Mouse (Mus musculus): ENCODE data around the gene Slc39a11. TPM values are rescaled to one million over a fixed set of nuclear protein-coding genes. Genes with fewer than 3 reads are reported as not detected.

Slc39a11 gene
- polyA plus RNA-seq, 1 experiment from 2014 or later = 26.3 TPM

DNA sequence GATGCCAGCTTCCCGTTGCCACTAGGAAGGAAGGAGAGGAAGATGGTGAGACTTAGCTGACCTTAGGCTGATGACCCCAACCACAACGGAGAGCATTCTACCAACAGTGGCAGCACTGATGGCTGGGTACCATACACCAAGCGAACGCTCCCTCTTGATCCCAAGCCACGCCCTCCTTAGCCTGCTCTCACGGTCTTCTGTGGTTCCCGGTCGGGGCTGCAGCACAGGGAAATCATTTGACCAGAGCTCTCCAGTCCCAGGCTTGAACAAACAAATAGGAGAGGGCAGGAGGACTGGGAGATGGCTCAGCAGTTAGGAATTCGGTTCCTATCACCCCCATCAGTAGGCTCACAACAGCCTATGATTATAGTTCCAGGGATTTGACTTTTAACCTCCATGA lies 403.4 kb downstream of the Slc39a11 start:
- no peaks in the 10 kb centered on the region for H3K9me3 ChIP-seq
- no peaks in the 10 kb centered on the region for H3K27me3 ChIP-seq
- H3K9ac ChIP-seq = no peak overlapping the region
- no peaks in the 10 kb centered on the region for H3K36me3 ChIP-seq
- H3K4me2 ChIP-seq = no peak overlapping the region
- no peak overlapping the region for H3K4me3 ChIP-seq
- ATAC-seq (ENCODE audit: insufficient number of reproducible peaks, insufficient read depth, low FRiP score, low TSS enrichment, low read depth) = no peak
- WGBS = 82% methylated on average over 9 of the region's 9 CpGs
- H3K4me1 ChIP-seq = no peaks in the 10 kb centered on the region
- no peak overlapping the region for H3K27ac ChIP-seq

DNA sequence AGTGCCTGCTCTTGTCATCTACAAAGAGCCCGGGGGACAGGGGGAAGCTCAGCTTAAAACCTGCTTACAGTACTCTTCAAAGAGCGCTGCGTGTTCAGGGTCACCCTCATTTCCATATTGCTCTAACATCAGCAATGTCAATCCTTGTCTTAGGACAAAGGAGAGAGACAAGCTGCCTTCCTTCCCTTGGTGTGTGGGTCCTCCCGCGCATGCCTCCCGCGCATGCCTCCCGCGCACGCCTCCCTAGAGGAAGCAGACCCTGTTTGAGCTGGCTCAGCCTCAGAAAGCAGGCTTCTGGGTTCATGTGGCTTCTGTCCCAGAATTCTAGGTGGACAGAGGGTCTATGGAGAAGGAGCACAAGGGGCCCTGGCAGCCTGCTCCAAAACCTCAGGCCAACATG lies 404.2 kb downstream of the Slc39a11 start:
- 85% methylated on average over 10 of the region's 10 CpGs for WGBS
- H3K9me3 ChIP-seq = no peaks in the 10 kb centered on the region
- no peak for ATAC-seq (ENCODE audit: insufficient number of reproducible peaks, insufficient read depth, low FRiP score, low TSS enrichment, low read depth)
- H3K27me3 ChIP-seq = no peaks in the 10 kb centered on the region
- H3K9ac ChIP-seq = no peak overlapping the region
- no peak overlapping the region for H3K27ac ChIP-seq
- H3K4me1 ChIP-seq = no peaks in the 10 kb centered on the region
- no peak overlapping the region for H3K4me3 ChIP-seq
- no peak overlapping the region for H3K4me2 ChIP-seq
- H3K36me3 ChIP-seq = no peaks in the 10 kb centered on the region

DNA sequence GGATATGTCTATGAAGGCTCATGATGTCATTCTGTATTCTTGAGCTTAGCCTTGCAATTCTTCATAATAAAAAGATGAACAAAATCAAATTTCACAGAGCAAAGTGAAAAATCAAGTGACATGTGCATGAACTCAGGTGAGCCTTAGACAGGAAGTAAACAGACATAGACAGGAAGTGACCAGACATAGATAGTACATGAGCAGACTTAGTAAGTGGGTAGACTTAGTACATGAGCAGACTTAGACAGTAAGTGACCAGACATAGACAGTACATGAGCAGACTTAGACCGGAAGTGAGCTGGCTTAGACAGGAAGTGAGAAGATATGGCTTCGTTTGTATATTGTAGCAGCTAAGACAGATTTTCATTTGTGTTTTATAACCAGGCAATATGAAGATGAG lies 415.4 kb downstream of the Slc39a11 start:
- ATAC-seq (ENCODE audit: insufficient number of reproducible peaks, insufficient read depth, low FRiP score, low TSS enrichment, low read depth) = no peak
- WGBS = 82% methylated on average over 2 of the region's 2 CpGs

DNA sequence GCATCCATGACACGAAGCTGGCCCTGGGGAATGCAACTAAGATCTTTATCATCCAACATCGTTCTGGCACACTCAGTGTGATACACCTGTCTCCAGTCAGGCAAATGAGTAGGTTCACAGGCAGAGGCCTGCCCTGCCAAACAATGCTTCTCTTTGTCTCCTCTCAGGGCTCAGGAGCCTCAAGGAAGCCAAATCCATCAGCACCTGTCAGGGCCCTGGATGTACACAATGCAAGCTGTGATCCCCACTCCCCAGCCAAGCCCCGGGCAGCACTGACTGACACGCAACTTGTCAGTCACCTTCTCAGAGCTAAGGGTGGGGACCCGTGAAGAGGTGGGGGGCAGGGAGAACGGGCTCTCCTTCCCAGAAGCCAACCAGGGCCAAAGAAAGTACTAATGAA lies 417.8 kb downstream of the Slc39a11 start:
- ATAC-seq (ENCODE audit: insufficient number of reproducible peaks, insufficient read depth, low FRiP score, low TSS enrichment, low read depth) = peak; percentile 75
- H3K4me1 ChIP-seq = peaks cover 6% of the 10 kb centered on the region
- H3K36me3 ChIP-seq = no peaks in the 10 kb centered on the region
- H3K9me3 ChIP-seq = no peaks in the 10 kb centered on the region
- H3K4me2 ChIP-seq = no peak overlapping the region
- no peaks in the 10 kb centered on the region for H3K27me3 ChIP-seq
- no peak overlapping the region for H3K4me3 ChIP-seq
- H3K27ac ChIP-seq = 0 out of 2 replicates have a peak overlapping the region, but pooled peaks have one; percentile 45
- H3K9ac ChIP-seq = no peak overlapping the region
- 8% methylated on average over 6 of the region's 6 CpGs for WGBS

More for the DNA sequence above, 415.4 kb downstream of the Slc39a11 start:
- no peak overlapping the region for H3K27ac ChIP-seq
- no peak overlapping the region for H3K4me3 ChIP-seq
- H3K27me3 ChIP-seq = no peaks in the 10 kb centered on the region
- H3K9me3 ChIP-seq = no peaks in the 10 kb centered on the region
- peaks cover 6% of the 10 kb centered on the region for H3K4me1 ChIP-seq
- no peak overlapping the region for H3K9ac ChIP-seq
- H3K4me2 ChIP-seq = no peak overlapping the region
- no peaks in the 10 kb centered on the region for H3K36me3 ChIP-seq

DNA sequence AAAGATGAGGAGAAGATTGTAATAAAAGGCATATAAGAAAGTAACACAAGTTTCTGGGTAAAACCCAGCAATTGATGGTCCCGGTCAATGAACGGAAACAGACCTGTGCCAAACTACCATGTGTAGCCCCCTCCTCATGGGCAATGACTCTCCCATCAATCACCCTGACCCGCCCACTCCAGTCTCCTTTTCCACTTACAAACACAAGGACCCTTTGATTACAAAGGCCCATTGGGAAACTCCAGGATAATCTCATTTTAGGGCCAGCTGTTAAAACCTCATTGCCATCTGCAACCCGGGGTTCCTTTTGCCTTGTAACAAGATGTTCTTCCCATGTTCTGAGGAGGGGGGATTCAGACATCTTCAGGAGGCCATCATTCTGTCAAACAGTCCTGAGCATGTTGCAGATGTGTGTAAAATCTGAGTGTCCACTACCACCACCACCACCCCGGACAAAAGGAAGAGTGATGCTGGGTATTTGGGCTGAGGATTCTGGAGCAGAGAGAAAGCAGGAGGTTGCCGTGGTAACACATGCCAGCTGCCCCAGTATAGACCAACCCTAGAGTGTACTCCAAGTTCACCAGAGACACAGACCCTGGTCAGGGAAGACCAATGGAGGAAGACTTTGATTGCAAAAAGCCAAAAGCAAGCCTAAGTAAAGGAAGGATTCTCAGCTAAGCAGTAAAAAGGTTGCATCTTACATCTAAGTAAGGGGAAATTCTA lies 419.3 kb downstream of the Slc39a11 start:
- no peaks in the 10 kb centered on the region for H3K36me3 ChIP-seq
- no peak overlapping the region for H3K27ac ChIP-seq
- H3K9me3 ChIP-seq = no peaks in the 10 kb centered on the region
- WGBS = 65% methylated on average over 6 of the region's 6 CpGs
- no peak for ATAC-seq (ENCODE audit: insufficient number of reproducible peaks, insufficient read depth, low FRiP score, low TSS enrichment, low read depth)
- no peaks in the 10 kb centered on the region for H3K27me3 ChIP-seq
- H3K9ac ChIP-seq = no peak overlapping the region
- no peak overlapping the region for H3K4me2 ChIP-seq
- no peak overlapping the region for H3K4me3 ChIP-seq
- peaks cover 6% of the 10 kb centered on the region for H3K4me1 ChIP-seq

DNA sequence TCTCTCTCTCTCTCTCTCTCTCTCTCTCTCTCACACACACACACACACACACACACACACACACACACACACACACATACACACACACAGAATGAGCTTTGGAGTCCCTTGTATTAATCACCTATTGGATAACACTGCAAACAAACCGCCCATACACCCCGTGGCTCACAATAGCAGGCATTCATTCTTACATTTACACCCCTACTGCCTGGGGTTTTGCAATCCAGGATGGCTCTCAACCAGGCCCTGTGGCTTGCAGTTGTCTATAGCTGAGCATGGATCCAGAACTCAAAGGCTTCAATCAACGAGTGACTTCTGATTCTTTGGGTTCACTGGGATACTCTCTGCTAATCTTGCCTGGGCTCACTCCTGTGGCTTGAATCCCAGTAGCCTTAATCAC lies 424.1 kb downstream of the Slc39a11 start:
- 0 out of 2 replicates have a peak, but pooled peaks cover 3% of the 10 kb centered on the region for H3K27me3 ChIP-seq
- H3K4me1 ChIP-seq = peaks cover 7% of the 10 kb centered on the region
- H3K4me2 ChIP-seq = no peak overlapping the region
- H3K27ac ChIP-seq = no peak overlapping the region
- WGBS = 40% methylated on average over 3 of the region's 3 CpGs
- ATAC-seq (ENCODE audit: insufficient number of reproducible peaks, insufficient read depth, low FRiP score, low TSS enrichment, low read depth) = no peak
- no peak overlapping the region for H3K9ac ChIP-seq
- no peak overlapping the region for H3K4me3 ChIP-seq
- no peaks in the 10 kb centered on the region for H3K36me3 ChIP-seq
- no peaks in the 10 kb centered on the region for H3K9me3 ChIP-seq

DNA sequence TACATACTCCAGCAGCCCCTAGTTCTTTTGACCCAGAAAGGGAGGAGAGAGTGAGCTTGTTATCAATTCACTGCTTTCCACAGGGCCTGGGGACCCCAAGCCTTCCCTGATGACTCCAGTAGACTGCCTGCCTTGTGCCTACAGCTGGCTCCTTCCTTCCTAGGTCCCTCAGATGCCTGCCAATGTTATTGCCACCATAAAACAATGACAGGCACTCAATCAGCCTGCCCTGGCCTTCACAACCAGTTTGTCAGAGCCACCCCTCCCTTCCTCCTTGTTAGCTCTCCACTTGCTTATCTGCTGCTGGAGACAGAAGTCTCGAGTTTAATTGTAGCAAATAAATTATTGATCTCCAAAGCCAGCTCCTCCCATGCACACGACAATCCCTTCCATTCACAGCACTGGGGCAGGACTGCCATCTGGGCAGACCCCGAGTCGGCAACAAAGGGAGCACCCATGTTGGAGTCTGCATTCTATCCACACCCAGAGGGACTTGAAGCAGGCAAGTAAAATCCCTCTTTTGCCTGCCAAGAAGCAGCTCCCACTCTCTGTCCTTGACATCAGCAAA lies 426.0 kb downstream of the Slc39a11 start:
- no peaks in the 10 kb centered on the region for H3K9me3 ChIP-seq
- H3K27ac ChIP-seq = no peak overlapping the region
- no peaks in the 10 kb centered on the region for H3K36me3 ChIP-seq
- ATAC-seq (ENCODE audit: insufficient number of reproducible peaks, insufficient read depth, low FRiP score, low TSS enrichment, low read depth) = no peak
- H3K27me3 ChIP-seq = 0 out of 2 replicates have a peak, but pooled peaks cover 3% of the 10 kb centered on the region
- H3K4me2 ChIP-seq = no peak overlapping the region
- H3K4me1 ChIP-seq = peaks cover 10% of the 10 kb centered on the region
- WGBS = 74% methylated on average over 4 of the region's 4 CpGs
- no peak overlapping the region for H3K9ac ChIP-seq
- H3K4me3 ChIP-seq = no peak overlapping the region

DNA sequence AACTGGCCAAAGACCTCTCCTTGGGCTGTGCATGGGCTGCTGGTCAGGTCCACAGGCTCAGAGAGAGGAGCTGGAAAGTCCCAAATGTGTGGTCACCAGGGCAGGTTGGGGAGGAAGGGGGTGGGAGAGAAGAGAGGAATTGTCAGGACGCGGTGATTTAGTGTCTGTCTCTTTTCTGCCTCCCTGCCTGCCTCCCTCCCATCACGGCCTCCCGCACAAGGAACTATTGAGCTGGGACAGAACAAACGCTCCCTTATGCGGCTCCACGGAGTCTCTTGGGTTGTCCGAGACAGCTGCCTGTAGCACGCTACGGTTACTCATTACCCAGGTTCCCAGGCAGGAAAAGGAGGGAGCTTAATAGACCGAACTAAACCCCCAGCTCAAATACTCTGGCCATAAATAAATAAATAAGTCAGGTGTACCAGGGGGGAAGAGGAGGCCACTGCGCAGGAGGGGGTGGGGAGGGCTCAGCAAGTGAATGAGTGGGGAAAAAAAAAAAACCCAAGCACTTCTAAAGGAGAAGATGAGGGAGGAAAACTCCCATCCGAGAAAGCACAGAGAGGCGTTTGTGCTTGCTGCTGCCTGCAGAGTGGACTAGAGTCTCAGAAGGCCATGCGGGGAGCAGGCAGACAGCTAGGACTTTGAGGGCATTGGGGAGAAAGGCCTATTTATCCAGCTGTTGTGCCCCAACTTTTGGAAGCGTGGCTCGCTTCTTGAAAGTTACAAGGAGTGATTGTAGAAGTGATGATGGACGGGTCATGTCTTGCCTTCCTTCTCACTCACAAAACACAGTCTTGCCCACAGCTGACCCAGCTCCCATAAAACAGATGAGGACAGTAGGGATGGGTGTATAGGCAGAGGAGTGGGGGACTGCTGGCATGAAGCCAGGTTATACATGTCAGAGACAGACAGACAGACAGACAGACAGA lies 428.3 kb downstream of the Slc39a11 start:
- Histone ChIP-seq H3K27ac (peak overlapping the region; percentile 68), H3K36me3 (no peaks in the 10 kb centered on the region), H3K9ac (no peak overlapping the region), H3K4me2 (peak overlapping the region; percentile 18), H3K27me3 (0 out of 2 replicates have a peak, but pooled peaks cover 3% of the 10 kb centered on the region), H3K4me3 (no peak overlapping the region), H3K4me1 (peaks cover 10% of the 10 kb centered on the region), H3K9me3 (no peaks in the 10 kb centered on the region)
- ATAC-seq (ENCODE audit: insufficient number of reproducible peaks, insufficient read depth, low FRiP score, low TSS enrichment, low read depth) = peak; percentile 74; the same call in 1 of the 2 replicates
- 20% methylated on average over 18 of the region's 18 CpGs for WGBS

DNA sequence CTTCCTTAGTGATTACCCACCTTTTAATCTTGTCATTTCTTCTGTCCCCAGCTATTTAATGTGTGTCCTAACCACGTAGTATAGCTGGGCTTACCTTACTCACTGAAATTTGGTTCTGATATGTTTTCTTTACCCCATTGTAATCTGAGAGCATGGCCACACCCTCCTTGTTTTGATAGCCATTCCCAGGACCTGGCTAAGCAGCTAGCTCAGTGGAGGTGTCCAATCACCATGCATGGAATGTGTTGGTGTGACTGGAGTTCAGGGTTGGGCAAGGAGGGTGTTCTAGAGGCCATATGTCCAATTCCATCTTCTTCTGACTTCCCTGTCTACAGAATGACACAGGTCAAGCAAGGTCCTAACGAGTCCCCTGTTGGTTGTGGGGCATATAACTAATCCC lies 429.2 kb downstream of the Slc39a11 start:
- Histone ChIP-seq H3K4me3 (no peak overlapping the region), H3K27me3 (0 out of 2 replicates have a peak, but pooled peaks cover 3% of the 10 kb centered on the region), H3K9me3 (no peaks in the 10 kb centered on the region), H3K4me1 (peaks cover 10% of the 10 kb centered on the region), H3K27ac (0 out of 2 replicates have a peak overlapping the region, but pooled peaks have one; percentile 68), H3K9ac (no peak overlapping the region), H3K36me3 (no peaks in the 10 kb centered on the region), H3K4me2 (no peak overlapping the region)
- no peak for ATAC-seq (ENCODE audit: insufficient number of reproducible peaks, insufficient read depth, low FRiP score, low TSS enrichment, low read depth)
- WGBS = 57% methylated on average over 2 of the region's 2 CpGs

DNA sequence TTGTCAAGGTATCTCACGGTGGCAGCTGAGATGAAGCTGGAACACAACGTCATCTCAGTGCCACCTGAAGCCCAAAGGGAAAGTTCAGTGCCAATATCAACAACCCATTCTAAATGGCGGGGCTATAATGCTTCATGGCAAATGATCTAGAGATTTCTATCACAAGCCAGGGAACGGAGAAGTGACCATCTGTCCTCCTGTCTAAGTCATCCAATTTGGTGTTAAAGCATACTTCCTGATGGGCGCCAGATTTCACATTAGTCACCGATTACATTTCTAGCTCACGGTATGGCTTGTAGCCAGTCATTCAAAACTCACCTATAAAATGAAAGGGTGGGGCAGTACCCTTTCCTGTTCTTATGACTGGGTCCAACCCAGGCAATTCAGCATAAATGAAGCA lies 435.1 kb downstream of the Slc39a11 start:
- WGBS = 83% methylated on average over 7 of the region's 7 CpGs
- no peaks in the 10 kb centered on the region for H3K9me3 ChIP-seq
- H3K27ac ChIP-seq = no peak overlapping the region
- H3K36me3 ChIP-seq = no peaks in the 10 kb centered on the region
- H3K4me3 ChIP-seq = no peak overlapping the region
- H3K27me3 ChIP-seq = no peaks in the 10 kb centered on the region
- no peak overlapping the region for H3K4me2 ChIP-seq
- no peak for ATAC-seq (ENCODE audit: insufficient number of reproducible peaks, insufficient read depth, low FRiP score, low TSS enrichment, low read depth)
- no peak overlapping the region for H3K9ac ChIP-seq
- no peaks in the 10 kb centered on the region for H3K4me1 ChIP-seq

DNA sequence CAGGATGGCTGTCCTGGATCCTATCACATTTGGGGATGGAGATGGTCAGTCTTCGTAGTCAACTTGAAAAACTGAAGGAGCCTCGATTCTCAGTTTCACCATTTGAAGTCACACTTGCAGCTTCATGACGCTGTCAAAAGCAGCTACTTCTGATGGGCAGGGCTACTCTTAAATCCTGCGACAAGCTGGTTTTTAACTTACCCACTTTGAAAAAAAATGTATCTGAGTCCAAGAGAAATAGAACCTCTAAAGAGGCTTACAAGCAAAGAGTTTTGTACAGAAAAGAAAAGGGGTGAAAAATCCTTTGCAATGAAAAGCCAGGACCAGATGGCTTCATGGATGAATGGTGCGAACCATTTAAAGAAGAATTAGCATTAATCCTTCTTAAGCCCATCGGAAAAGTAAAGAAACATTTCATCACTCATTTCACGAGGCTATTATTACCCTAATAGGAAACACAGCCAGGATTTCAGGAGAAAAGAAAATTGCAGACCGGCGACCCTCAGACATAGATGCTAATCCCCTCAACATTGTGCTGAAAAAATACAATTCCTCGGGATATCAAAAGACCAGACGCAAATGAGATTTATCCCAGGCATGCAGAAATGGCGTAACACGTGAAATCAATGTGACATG lies 437.4 kb downstream of the Slc39a11 start:
- Histone ChIP-seq H3K27me3 (no peaks in the 10 kb centered on the region), H3K4me2 (no peak overlapping the region), H3K9ac (no peak overlapping the region), H3K36me3 (no peaks in the 10 kb centered on the region), H3K27ac (no peak overlapping the region), H3K9me3 (no peaks in the 10 kb centered on the region), H3K4me1 (no peaks in the 10 kb centered on the region), H3K4me3 (no peak overlapping the region)
- ATAC-seq (ENCODE audit: insufficient number of reproducible peaks, insufficient read depth, low FRiP score, low TSS enrichment, low read depth) = no peak
- WGBS = 48% methylated on average over 13 of the region's 13 CpGs

Data from embryonic facial prominence, embryonic 13.5 days (tissue).